Mouse (Mus musculus) MEL (cell line): ENCODE results near the gene Whrn. TPM values are rescaled to one million over a fixed set of nuclear protein-coding genes. Genes with fewer than 3 reads are reported as not detected.
A peak's percentile ranks its signal among the peaks of the same experiment; 100 is the strongest.

ENCODE experiments used
- DNase-seq: peaks from one replicate; pipeline ENCODE4 v3.0.0; 2011; ENCODE audit warnings: low read depth, low spot score
- H3K27ac ChIP-seq: 2 replicates; pipeline ENCODE4 v1.5.1; 2012; ENCODE audit warnings: low read depth, mild to moderate bottlenecking, control low read depth, low read length, moderate library complexity; ENCODE audit not compliant: control insufficient read depth
- H3K27me3 ChIP-seq, 2 experiments: fragments of 150-350 bp in 1 of 2; sonication (generic) in 1 of 2; 2 replicates each; pipeline ENCODE4 v1.6.1; 2012; ENCODE audit warnings: low read length in 2 of 2, mild to moderate bottlenecking in 2 of 2, improper control_type of control experiment in 1 of 2, moderate library complexity in 1 of 2; ENCODE audit not compliant: insufficient read depth in 2 of 2, control insufficient read depth in 1 of 2
- H3K36me3 ChIP-seq, 2 experiments: 2 replicates each; pipeline ENCODE4 v1.6.1; 2012 to 2014; ENCODE audit warnings: low read length in 2 of 2, improper control_type of control experiment in 1 of 2, inconsistent platforms in 1 of 2, mild to moderate bottlenecking in 1 of 2; ENCODE audit not compliant: insufficient read depth in 2 of 2, control insufficient read depth in 1 of 2
- H3K4me1 ChIP-seq, 2 experiments: fragments of 150-350 bp in 1 of 2; sonication (generic) in 1 of 2; 2 replicates each; pipeline ENCODE4 v1.6.1; 2012; ENCODE audit warnings: low read length in 2 of 2, improper control_type of control experiment in 1 of 2, mild to moderate bottlenecking in 1 of 2; ENCODE audit not compliant: insufficient read depth in 2 of 2, control insufficient read depth in 1 of 2
- H3K4me3 ChIP-seq, 2 experiments: fragments of 150-350 bp in 1 of 2; sonication (generic) in 1 of 2; 2 replicates each; pipeline ENCODE4 v1.5.1; 2012; ENCODE audit warnings: low read depth in 2 of 2, low read length in 2 of 2, mild to moderate bottlenecking in 2 of 2, moderate library complexity in 2 of 2, control low read depth in 1 of 2, improper control_type of control experiment in 1 of 2; ENCODE audit not compliant: control insufficient read depth in 1 of 2, insufficient read depth in 1 of 2
- H3K79me2 ChIP-seq: 2 replicates; pipeline ENCODE4 v1.6.1; 2012; ENCODE audit warnings: mild to moderate bottlenecking, low read length, moderate library complexity; ENCODE audit not compliant: control insufficient read depth, poor library complexity, insufficient read depth
- H3K9ac ChIP-seq: 2 replicates; pipeline ENCODE4 v1.6.1; 2012; ENCODE audit warnings: low read depth, mild to moderate bottlenecking, control low read depth, low read length, moderate library complexity; ENCODE audit not compliant: control insufficient read depth, poor library complexity, severe bottlenecking
- H3K9me3 ChIP-seq: fragments of 150-350 bp; sonication (generic); replicated peaks from 2 replicates; pipeline ENCODE4 v1.6.1; 2012; ENCODE audit warnings: mild to moderate bottlenecking, low read length, improper control_type of control experiment, moderate library complexity; ENCODE audit not compliant: insufficient read depth
- CHD1 ChIP-seq: IDR thresholded peaks from 2 replicates; pipeline ENCODE4 v1.6.1; 2012; ENCODE audit warnings: low read depth, mild to moderate bottlenecking, inconsistent platforms, low read length, improper control_type of control experiment
- CHD2 ChIP-seq: IDR thresholded peaks from 2 replicates; pipeline ENCODE4 v1.6.1; 2011; ENCODE audit warnings: low read length, improper control_type of control experiment
- E2F4 ChIP-seq: IDR thresholded peaks from 2 replicates; pipeline ENCODE4 v1.6.1; 2011; ENCODE audit warnings: low read depth, low read length, improper control_type of control experiment, borderline replicate concordance
- EP300 ChIP-seq, 2 experiments: IDR thresholded peaks; 2 replicates each; pipeline ENCODE4 v1.6.1; 2011; ENCODE audit warnings: improper control_type of control experiment in 2 of 2, low read length in 2 of 2, low read depth in 1 of 2, mild to moderate bottlenecking in 1 of 2
- ETS1 ChIP-seq: IDR thresholded peaks from 2 replicates; pipeline ENCODE4 v1.6.1; 2012; ENCODE audit warnings: low read depth, mild to moderate bottlenecking, inconsistent platforms, low read length, improper control_type of control experiment, moderate library complexity
- GATA1 ChIP-seq: IDR thresholded peaks from 2 replicates; pipeline ENCODE4 v1.6.1; 2011; ENCODE audit warnings: low read depth, low read length, improper control_type of control experiment
- HCFC1 ChIP-seq: IDR thresholded peaks from 2 replicates; pipeline ENCODE4 v1.6.1; 2012; ENCODE audit warnings: low read depth, mild to moderate bottlenecking, inconsistent platforms, low read length, improper control_type of control experiment, moderate library complexity
- JUND ChIP-seq: IDR thresholded peaks from 2 replicates; pipeline ENCODE4 v1.6.1; 2011; ENCODE audit warnings: low read depth, mild to moderate bottlenecking, improper control_type of control experiment, low read length
- KAT2A ChIP-seq: conservative IDR thresholded peaks from 2 replicates; pipeline ENCODE4 v1.6.1; 2012; ENCODE audit warnings: low read depth, low read length, improper control_type of control experiment, inconsistent platforms
- MAX ChIP-seq: IDR thresholded peaks from 2 replicates; pipeline ENCODE4 v1.6.1; 2011; ENCODE audit warnings: low read length, improper control_type of control experiment
- MAZ ChIP-seq: IDR thresholded peaks from 2 replicates; pipeline ENCODE4 v1.6.1; 2012; ENCODE audit warnings: low read depth, mild to moderate bottlenecking, inconsistent platforms, low read length, improper control_type of control experiment
- MXI1 ChIP-seq: IDR thresholded peaks from 2 replicates; pipeline ENCODE4 v1.6.1; 2011; ENCODE audit warnings: mild to moderate bottlenecking, low read depth, low read length, improper control_type of control experiment
- MYC ChIP-seq: IDR thresholded peaks from 2 replicates; pipeline ENCODE4 v1.6.1; 2011; ENCODE audit warnings: low read depth, mild to moderate bottlenecking, low read length, improper control_type of control experiment, moderate library complexity
- NELFE ChIP-seq: IDR thresholded peaks from 2 replicates; pipeline ENCODE4 v1.6.1; 2011; ENCODE audit warnings: low read depth, low read length, improper control_type of control experiment
- POLR2A ChIP-seq, 2 experiments: IDR thresholded peaks; 2 replicates each; pipeline ENCODE4 v1.6.1; 2011 to 2012; ENCODE audit warnings: low read length in 2 of 2, mild to moderate bottlenecking in 2 of 2, control low read depth in 1 of 2, improper control_type of control experiment in 1 of 2, low read depth in 1 of 2, moderate library complexity in 1 of 2; ENCODE audit not compliant: control insufficient read depth in 1 of 2, insufficient read depth in 1 of 2, poor library complexity in 1 of 2
- POLR2AphosphoS2 ChIP-seq: IDR thresholded peaks from 2 replicates; pipeline ENCODE4 v1.6.1; 2011; ENCODE audit warnings: low read length, improper control_type of control experiment
- POLR2AphosphoS5 ChIP-seq: IDR thresholded peaks from 2 replicates; pipeline ENCODE4 v1.6.1; 2012; ENCODE audit warnings: low read depth, borderline replicate concordance, mild to moderate bottlenecking, inconsistent platforms, low read length, moderate library complexity, mixed read lengths
- RAD21 ChIP-seq: IDR thresholded peaks from 2 replicates; pipeline ENCODE4 v1.6.1; 2011; ENCODE audit warnings: mild to moderate bottlenecking, low read depth, low read length, improper control_type of control experiment
- RCOR1 ChIP-seq: IDR thresholded peaks from 2 replicates; pipeline ENCODE4 v1.6.1; 2012; ENCODE audit warnings: low read depth, mild to moderate bottlenecking, inconsistent platforms, low read length, improper control_type of control experiment
- SIN3A ChIP-seq: IDR thresholded peaks from 2 replicates; pipeline ENCODE4 v1.6.1; 2012; ENCODE audit warnings: low read length, improper control_type of control experiment, inconsistent platforms
- TBP ChIP-seq: IDR thresholded peaks from 2 replicates; pipeline ENCODE4 v1.8.0; 2011; ENCODE audit warnings: low read depth, low read length, improper control_type of control experiment
- TCF12 ChIP-seq: IDR thresholded peaks from 2 replicates; pipeline ENCODE4 v1.6.1; 2014; ENCODE audit warnings: low read depth, mild to moderate bottlenecking, inconsistent platforms, low read length, improper control_type of control experiment, moderate library complexity
- USF2 ChIP-seq, 2 experiments: IDR thresholded peaks; 2 replicates each; pipeline ENCODE4 v1.6.1; 2011 to 2012; ENCODE audit warnings: improper control_type of control experiment in 2 of 2, low read length in 2 of 2, borderline replicate concordance in 1 of 2, inconsistent platforms in 1 of 2, low read depth in 1 of 2, mild to moderate bottlenecking in 1 of 2; ENCODE audit not compliant: insufficient read depth in 1 of 2
- ZC3H11A ChIP-seq: IDR thresholded peaks from 2 replicates; pipeline ENCODE4 v1.6.1; 2012; ENCODE audit warnings: low read depth, mild to moderate bottlenecking, inconsistent platforms, low read length, improper control_type of control experiment
- ZKSCAN1 ChIP-seq: IDR thresholded peaks from 2 replicates; pipeline ENCODE4 v1.6.1; 2012; ENCODE audit warnings: low read depth, mild to moderate bottlenecking, inconsistent platforms, low read length, improper control_type of control experiment, moderate library complexity
- ZMIZ1 ChIP-seq: IDR thresholded peaks from 2 replicates; pipeline ENCODE4 v1.6.1; 2012; ENCODE audit warnings: low read depth, mild to moderate bottlenecking, inconsistent platforms, low read length, improper control_type of control experiment, moderate library complexity
- polyA plus RNA-seq, 2 experiments: library from polyadenylated mRNA; stranded (reverse) in 1 of 2; unstranded in 1 of 2; fragments of >175 nt in 1 of 2; fragments of >200 nt in 1 of 2; gene quantifications; 2 replicates each; pipeline versions ENCODE4 v1.2.1 to v1.2.4; 2012; ENCODE audit warnings: low replicate concordance in 2 of 2, low read depth in 1 of 2; ENCODE audit not compliant: insufficient read length in 2 of 2, insufficient read depth in 1 of 2, missing spikeins in 1 of 2
- total RNA-seq: library from RNA; depleted of rRNA; stranded (reverse); fragments of 300-350 nt; gene quantifications from 2 replicates; pipeline ENCODE4 v1.2.3, GENCODE M21; 2012

The Whrn gene
- total and polyA plus RNA-seq, 3 experiments, result not detected

DNA sequence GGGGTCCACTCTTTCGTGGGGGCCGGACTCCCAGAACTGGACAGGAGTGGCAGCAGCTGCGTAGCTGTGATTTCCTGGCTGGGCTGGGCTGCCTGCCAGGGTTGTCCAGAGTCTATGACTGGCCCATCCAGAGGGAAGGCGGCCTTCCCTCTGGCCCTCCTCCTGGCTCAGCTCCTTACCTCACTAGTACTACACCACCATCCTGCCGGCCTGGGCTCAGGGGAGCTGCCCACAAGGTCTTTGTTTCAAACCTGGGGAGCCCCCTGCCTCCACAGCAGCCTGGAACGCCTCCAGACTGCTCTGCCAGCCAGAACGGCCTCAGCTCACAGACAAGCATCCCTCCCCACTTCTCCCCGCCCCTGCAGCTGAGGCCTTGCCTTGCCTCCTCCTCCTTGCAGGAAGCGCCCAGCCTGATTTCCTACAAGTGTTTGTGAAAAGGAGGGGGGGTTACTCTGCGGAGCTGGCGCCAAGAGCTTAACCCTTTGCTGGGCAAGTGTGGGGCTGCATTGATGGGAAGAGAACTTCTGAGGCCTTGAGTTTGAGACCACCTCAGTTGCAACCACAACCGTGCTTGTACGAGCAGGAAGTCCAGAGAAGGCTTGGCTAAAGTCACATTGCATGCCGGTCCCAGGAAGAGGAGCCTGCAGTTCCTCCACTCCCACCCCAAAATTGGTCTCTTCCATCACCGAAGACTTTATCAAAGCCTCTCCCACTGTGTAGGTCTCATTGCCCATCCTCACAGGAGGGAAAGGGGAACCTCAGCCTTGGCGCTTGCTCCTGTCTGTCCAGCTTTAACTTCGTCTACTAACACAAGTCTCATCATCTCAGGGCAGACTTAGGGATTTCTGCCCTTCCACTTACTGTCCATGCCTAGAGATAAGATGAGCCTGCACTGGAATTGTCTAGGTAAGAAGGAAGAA, 92.5 kb downstream of the Whrn start, which contains the start of gene Akna:
Gene Akna, minus strand, starts transcription at position 315 of the 920 bp plus-strand sequence.
- Histone ChIP-seq H3K9ac (peak within 1 kb of the TSS; percentile 43), H3K4me1 (peaks cover 14 to 85% of the 10 kb centered on the region in 2 experiments), H3K27ac (peak within 1 kb of the TSS; percentile 56), H3K36me3 (peaks cover 0 to 52% of the 10 kb centered on the region in 2 experiments; a peak in 2 of 4 replicates), H3K27me3 (no peaks in the 10 kb centered on the region), H3K4me3 (peak within 1 kb of the TSS; percentile 24 to 30)
- DNase-seq, result peak; percentile 91
- no peak for TF ChIP-seq USF2 (IDR thresholded peaks at IDR 0.05; ENCODE audit: borderline replicate concordance in 1 of 2, insufficient read depth in 1 of 2, low read depth in 1 of 2, low read length in 2 of 2)
- TF ChIP-seq HCFC1, result peak; percentile 69; the same call in 1 of the 2 replicates
- TF ChIP-seq NELFE, result peak; percentile 31; the same call in 1 of the 2 replicates
- TF ChIP-seq KAT2A, result no peak
- TF ChIP-seq CHD1, result peak; percentile 98
- TF ChIP-seq RCOR1, result peak; percentile 47; the same call in 1 of the 2 replicates
- TF ChIP-seq POLR2AphosphoS2, result no peak
- peak; percentile 7; the same call in 1 of the 2 replicates for TF ChIP-seq GATA1
- peak; percentile 42 for TF ChIP-seq ZMIZ1
- TF ChIP-seq MXI1, result peak; percentile 29; the same call in 1 of the 2 replicates
- no peak for TF ChIP-seq ZC3H11A
- TF ChIP-seq JUND, result no peak
- 0 out of 2 replicates have a peak, but pooled peaks have one; percentile 48 for TF ChIP-seq ETS1
- TF ChIP-seq CHD2, result no peak
- peak; percentile 90 for TF ChIP-seq SIN3A
- no peak for TF ChIP-seq TCF12
- TF ChIP-seq MAZ, result peak; percentile 93
- TF ChIP-seq TBP, result peak; percentile 73; the same call in 1 of the 2 replicates
- peak in 1 of 2 experiments; percentile 42; a peak in 2 of 4 replicates for TF ChIP-seq EP300 (IDR thresholded peaks at IDR 0.05; ENCODE audit: low read depth in 1 of 2, low read length in 2 of 2)
- TF ChIP-seq MAX, result no peak
- TF ChIP-seq POLR2AphosphoS5, result no peak
- TF ChIP-seq ZKSCAN1, result no peak
- peak in 1 of 2 experiments; percentile 65; a peak in 2 of 4 replicates for TF ChIP-seq POLR2A (IDR thresholded peaks at IDR 0.05; ENCODE audit: control insufficient read depth in 1 of 2, insufficient read depth in 1 of 2, low read depth in 1 of 2, low read length in 2 of 2, poor library complexity in 1 of 2)
- TF ChIP-seq RAD21, result no peak
- TF ChIP-seq MYC, result 0 out of 2 replicates have a peak, but pooled peaks have one; percentile 35
- 0 out of 2 replicates have a peak, but pooled peaks have one; percentile 73 for TF ChIP-seq E2F4
- TF ChIP-seq, all 39 proteins: peak for 15
- Histone ChIP-seq H3K79me2 (no peaks in the 10 kb centered on the region; the same call in 1 of the 2 replicates), H3K9me3 (no peaks in the 10 kb centered on the region)
